Mouse (Mus musculus) olfactory bulb, adult 2 months (tissue): ENCODE measurements around the gene Wee1. TPM values are rescaled to one million over a fixed set of nuclear protein-coding genes. Genes with fewer than 3 reads are reported as not detected.
"Not testable (repeated sequence)": the region's sequence is repeated elsewhere in the genome, so short reads cannot be mapped to it uniquely, and the experiment has no call there.

Experiments
- H3K27ac ChIP-seq: fragments of 200-500 bp; 2 replicates; pipeline ENCODE4 v1.5.1; 2012; ENCODE audit warnings: low read depth, low read length; ENCODE audit not compliant: insufficient read depth
- H3K4me1 ChIP-seq: fragments of 200-500 bp; 2 replicates; pipeline ENCODE4 v1.6.1; 2012; ENCODE audit warnings: low read length; ENCODE audit not compliant: control insufficient read depth, insufficient read depth
- H3K4me3 ChIP-seq: fragments of 200-500 bp; 2 replicates; pipeline ENCODE4 v1.5.1; 2012; ENCODE audit warnings: mild to moderate bottlenecking, low read depth, low read length, moderate library complexity; ENCODE audit not compliant: insufficient read depth
- CTCF ChIP-seq: fragments of 200-500 bp; IDR thresholded peaks from 2 replicates; pipeline ENCODE4 v1.5.1; 2012; ENCODE audit warnings: low read depth, mild to moderate bottlenecking, low read length, moderate library complexity; ENCODE audit not compliant: insufficient read depth
- POLR2A ChIP-seq: fragments of 200-500 bp; IDR thresholded peaks from 2 replicates; pipeline ENCODE4 v1.6.1; 2012; ENCODE audit warnings: mild to moderate bottlenecking, low read depth, low read length, moderate library complexity; ENCODE audit not compliant: insufficient read depth
- WGBS: fragments of 180-500 bp; shearing (Covaris S2); methylation state at CpG from one replicate; pipeline ENCODE4 v1.1.7; 2018; 5-methylcytosine and 5-hydroxymethylcytosine counted together
- polyA plus RNA-seq: library from polyadenylated mRNA; stranded (reverse); fragments of >200 nt; gene quantifications from 2 replicates; pipeline ENCODE4 v1.2.4, GENCODE M21; 2012; ENCODE audit warnings: low replicate concordance; ENCODE audit not compliant: missing spikeins, insufficient read depth, insufficient read length

Gene Wee1
- polyA plus RNA-seq, 1 experiment = not detected

DNA sequence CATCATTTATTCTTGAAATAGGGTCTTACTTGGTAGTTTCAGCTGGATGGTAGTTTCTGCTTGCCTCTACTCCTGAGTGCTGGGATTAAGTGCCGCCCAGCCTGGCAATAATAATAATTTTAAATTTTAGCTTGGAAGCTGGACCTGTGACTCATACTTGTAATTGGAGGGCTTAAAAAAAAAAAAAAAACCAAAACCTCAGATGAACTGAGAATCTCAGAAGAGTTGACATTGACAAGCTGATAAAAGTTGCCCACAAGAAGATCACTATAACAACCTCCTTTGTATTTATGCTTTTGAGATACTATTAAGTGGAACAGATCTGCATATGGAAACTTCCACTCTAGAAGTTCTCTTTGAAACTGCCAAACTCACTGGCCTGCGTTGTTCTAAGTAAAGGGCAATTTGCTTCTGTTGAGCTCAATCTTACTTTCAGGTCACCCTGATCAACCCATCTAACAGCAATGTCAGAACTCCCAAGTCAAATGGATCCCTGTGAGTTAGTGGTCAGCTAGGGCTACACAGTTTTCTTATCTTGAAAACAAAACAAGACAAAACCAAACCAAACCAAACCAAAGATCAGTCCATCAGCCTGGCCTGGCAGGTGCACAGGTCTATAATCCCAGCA, 1.6 kb upstream of the Wee1 start:
- no peak for TF ChIP-seq POLR2A
- TF ChIP-seq CTCF = no peak
- Histone ChIP-seq H3K4me3 (no peak overlapping the region), H3K27ac (no peak overlapping the region), H3K4me1 (peaks cover 8% of the 10 kb centered on the region; the same call in 1 of the 2 replicates)
- WGBS = 73% methylated on average over 2 of the region's 2 CpGs

- Histone ChIP-seq H3K4me3 (peak overlapping the region; percentile 83), H3K27ac (peak overlapping the region; percentile 10; the same call in 1 of the 2 replicates), H3K4me1 (peaks cover 8% of the 10 kb centered on the region; the same call in 1 of the 2 replicates)
- WGBS = 6% methylated on average over 9 of the region's 9 CpGs
- TF ChIP-seq POLR2A (no peak), CTCF (no peak)
Observed at GRCm38 (mm10) chr7:110121162-110121515, 707 bp upstream of the Wee1 start.

DNA sequence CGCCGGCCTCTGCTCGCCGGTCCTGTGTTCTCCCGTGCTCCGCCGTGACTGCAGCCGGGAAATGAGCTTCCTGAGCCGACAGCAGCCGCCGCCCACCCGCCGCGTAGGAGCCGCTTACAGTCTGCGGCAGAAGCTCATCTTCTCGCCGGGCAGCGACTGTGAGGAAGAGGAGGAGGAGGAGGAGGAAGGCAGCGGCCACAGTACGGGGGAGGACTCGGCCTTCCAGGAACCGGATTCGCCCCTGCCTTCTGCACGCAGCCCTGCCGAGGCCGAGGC, 381 bp downstream of the Wee1 start:
- H3K27ac ChIP-seq = peak overlapping the region; percentile 61
- no peak for TF ChIP-seq CTCF
- no peak for TF ChIP-seq POLR2A
- H3K4me1 ChIP-seq = peaks cover 7% of the 10 kb centered on the region; the same call in 1 of the 2 replicates
- H3K4me3 ChIP-seq = peak overlapping the region; percentile 83
- under 1% methylated on average over 27 of the region's 27 CpGs for WGBS

DNA sequence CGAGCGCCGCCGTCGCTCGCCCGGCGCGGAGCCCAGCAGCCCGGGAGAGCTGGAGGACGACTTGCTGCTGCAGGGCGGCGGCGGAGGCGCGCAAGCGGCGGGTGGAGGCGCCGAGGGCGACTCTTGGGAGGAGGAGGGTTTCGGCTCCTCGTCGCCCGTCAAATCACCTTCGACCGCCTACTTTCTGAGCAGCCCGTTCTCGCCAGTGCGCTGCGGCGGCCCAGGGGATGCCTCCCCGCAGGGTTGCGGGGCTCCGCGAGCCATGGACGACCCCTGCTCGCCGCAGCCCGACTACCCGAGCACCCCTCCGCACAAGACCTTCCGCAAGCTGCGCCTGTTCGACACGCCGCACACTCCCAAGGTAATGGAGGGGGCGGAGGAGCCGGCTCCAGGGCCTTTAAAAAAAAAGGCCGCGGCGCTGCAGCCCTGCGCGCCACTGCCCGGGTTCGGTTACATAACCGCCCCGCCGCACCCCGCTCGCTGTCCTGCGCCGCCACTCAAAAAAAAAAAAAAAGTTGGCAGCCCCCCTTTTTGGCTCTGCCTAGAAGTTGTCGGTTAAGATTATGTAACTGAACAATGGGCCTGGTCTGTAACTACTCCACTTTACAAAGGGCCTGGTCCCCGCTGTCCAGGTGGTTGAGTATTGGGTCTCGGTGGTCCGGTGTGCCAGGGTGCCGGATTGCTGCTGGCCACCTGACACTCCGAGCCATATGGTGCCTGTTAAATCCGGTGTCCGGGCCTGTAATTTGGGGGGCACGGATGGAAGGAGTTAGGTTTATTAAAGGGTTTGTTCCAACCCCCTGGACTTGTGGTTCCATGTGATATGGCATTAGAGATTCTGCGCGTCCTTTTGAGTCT, 948 bp downstream of the Wee1 start:
- peaks cover 6% of the 10 kb centered on the region; the same call in 1 of the 2 replicates for H3K4me1 ChIP-seq
- H3K4me3 ChIP-seq = peak overlapping the region; percentile 83
- under 1% methylated on average over 74 of the region's 74 CpGs for WGBS
- TF ChIP-seq POLR2A = no peak
- no peak for TF ChIP-seq CTCF
- peak overlapping the region; percentile 65 for H3K27ac ChIP-seq

DNA sequence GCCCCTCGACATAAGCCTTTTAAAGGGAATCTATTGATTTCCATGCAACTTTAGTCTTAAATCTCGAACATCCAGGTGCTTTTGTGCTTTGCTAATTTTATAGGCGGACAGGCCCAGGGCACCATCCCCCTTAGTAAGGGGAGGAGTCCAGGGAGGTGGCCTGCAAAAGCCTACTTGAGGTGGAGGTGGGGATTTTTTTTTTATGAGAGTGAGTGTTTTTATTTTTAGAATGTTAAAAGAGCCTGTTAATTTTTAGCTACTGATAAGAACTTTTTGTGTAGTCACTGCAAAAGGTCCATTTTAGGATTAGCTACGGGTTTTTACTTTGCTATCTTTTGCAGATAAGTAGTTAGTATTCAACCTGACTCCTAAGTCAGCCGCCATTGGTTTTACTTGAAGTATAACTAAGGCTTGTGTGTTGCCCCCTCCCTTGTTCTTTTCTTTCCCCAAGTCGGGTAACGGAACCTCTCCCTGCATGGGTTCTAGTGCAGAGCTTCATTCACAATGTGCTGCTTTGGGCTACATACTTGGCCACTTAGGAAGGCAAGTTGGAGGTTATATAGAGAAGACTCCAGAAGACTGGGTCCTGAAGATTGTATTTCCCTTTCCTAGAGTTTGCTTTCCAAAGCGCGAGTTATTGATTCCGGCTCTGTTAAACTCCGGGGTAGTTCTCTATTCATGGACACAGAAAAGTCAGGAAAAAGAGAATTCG, 2.2 kb downstream of the Wee1 start:
- peaks cover 6% of the 10 kb centered on the region; the same call in 1 of the 2 replicates for H3K4me1 ChIP-seq
- WGBS = 63% methylated on average over 12 of the region's 12 CpGs
- H3K27ac ChIP-seq = no peak overlapping the region
- no peak for TF ChIP-seq CTCF
- no peak for TF ChIP-seq POLR2A
- no peak overlapping the region for H3K4me3 ChIP-seq

DNA sequence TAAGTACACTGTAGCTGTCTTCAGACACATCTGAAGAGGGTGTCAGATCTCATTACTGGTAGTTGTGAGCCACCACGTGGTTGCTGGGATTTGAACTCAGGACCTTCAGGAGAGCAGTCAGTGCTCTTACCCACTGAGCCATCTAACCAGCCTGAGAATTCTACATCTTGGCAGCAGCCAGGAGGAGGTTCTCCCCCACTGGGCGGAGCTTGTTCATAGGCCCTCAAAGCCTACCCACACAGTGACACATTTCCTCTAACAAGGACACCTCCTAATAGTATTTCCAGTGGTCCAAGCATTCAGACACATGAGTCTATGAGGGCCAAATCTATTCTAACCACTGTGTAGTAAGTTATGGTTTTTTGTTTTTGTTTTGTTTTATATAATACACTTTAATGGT, 6.7 kb downstream of the Wee1 start:
- no peak overlapping the region for H3K27ac ChIP-seq
- no peaks in the 10 kb centered on the region for H3K4me1 ChIP-seq
- no peak overlapping the region for H3K4me3 ChIP-seq
- 92% methylated on average over 2 of the region's 2 CpGs for WGBS
- TF ChIP-seq CTCF = no peak
- no peak for TF ChIP-seq POLR2A

DNA sequence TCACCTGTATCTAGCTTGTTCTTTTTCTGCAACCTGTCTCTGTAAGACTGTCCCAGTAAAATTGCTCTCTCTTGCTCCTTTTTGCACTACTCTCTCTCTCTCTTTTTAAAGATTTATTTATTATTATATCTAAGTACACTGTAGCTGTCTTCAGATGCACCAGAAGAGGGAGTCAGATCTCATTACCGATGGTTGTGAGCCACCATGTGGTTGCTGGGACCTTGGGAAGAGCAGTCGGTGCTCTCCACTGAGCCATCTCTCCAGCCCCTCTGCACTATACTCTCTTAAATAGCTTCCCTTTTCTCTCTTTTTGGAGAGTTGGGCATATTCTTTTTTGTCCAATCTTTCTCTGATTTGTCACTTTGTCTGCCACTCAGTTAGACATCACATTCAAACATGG, 10.4 kb downstream of the Wee1 start:
- not testable (repeated sequence) for H3K4me3 ChIP-seq, H3K4me1 ChIP-seq, H3K27ac ChIP-seq
- 92% methylated on average over 2 of the region's 2 CpGs for WGBS

GRCm38 (mm10) chr7:110133988-110134387, 12.1 kb downstream of the Wee1 start:
- WGBS = 97% methylated on average over 5 of the region's 5 CpGs
- Histone ChIP-seq H3K27ac (no peak overlapping the region), H3K4me3 (no peak overlapping the region), H3K4me1 (peaks cover under 1% of the 10 kb centered on the region; the same call in 1 of the 2 replicates)
- TF ChIP-seq CTCF = no peak
- TF ChIP-seq POLR2A = no peak

- Histone ChIP-seq H3K27ac (no peak overlapping the region), H3K4me1 (peaks cover 2% of the 10 kb centered on the region; the same call in 1 of the 2 replicates), H3K4me3 (no peak overlapping the region)
- TF ChIP-seq CTCF (no peak), POLR2A (no peak)
- 91% methylated on average over 2 of the region's 2 CpGs for WGBS
Observed at GRCm38 (mm10) chr7:110138538-110138937, 16.7 kb downstream of the Wee1 start.
